Mouse (Mus musculus) megakaryocyte, embryonic 14.5 days (primary cell): ENCODE data around the gene Ifna9. TPM values are rescaled to one million over a fixed set of nuclear protein-coding genes. Genes with fewer than 3 reads are reported as not detected.

Experiments used
- H3K27me3 ChIP-seq: replicated peaks from 2 replicates; pipeline ENCODE3; 2012; ENCODE audit warnings: inconsistent platforms
- H3K36me3 ChIP-seq: replicated peaks from 2 replicates; pipeline ENCODE3; 2012; ENCODE audit warnings: low read length, inconsistent platforms, mixed read lengths
- H3K4me1 ChIP-seq: 2 replicates; pipeline ENCODE4 v1.6.1; 2012; ENCODE audit warnings: inconsistent platforms
- H3K4me3 ChIP-seq: replicated peaks from 2 replicates; pipeline ENCODE3; 2012; ENCODE audit warnings: moderate library complexity, mild to moderate bottlenecking, inconsistent platforms
- H3K9me3 ChIP-seq: 2 replicates; pipeline ENCODE4 v1.6.1; 2012; ENCODE audit warnings: inconsistent platforms
- FLI1 ChIP-seq: IDR thresholded peaks from 2 replicates; pipeline ENCODE4 v1.6.1; 2012; ENCODE audit warnings: low read length, inconsistent platforms, mixed read lengths
- GATA1 ChIP-seq: IDR thresholded peaks from 3 replicates; pipeline ENCODE4 v1.6.1; 2012; ENCODE audit warnings: mixed read lengths, low read length, inconsistent platforms, borderline replicate concordance
- polyA plus RNA-seq: library from polyadenylated mRNA; stranded (reverse); fragments of >175 nt; gene quantifications from 2 replicates; pipeline ENCODE4 v1.2.3, GENCODE M21; 2012; ENCODE audit warnings: low replicate concordance; ENCODE audit not compliant: insufficient read depth

Ifna9 gene
- polyA plus RNA-seq, 1 experiment: not detected

DNA sequence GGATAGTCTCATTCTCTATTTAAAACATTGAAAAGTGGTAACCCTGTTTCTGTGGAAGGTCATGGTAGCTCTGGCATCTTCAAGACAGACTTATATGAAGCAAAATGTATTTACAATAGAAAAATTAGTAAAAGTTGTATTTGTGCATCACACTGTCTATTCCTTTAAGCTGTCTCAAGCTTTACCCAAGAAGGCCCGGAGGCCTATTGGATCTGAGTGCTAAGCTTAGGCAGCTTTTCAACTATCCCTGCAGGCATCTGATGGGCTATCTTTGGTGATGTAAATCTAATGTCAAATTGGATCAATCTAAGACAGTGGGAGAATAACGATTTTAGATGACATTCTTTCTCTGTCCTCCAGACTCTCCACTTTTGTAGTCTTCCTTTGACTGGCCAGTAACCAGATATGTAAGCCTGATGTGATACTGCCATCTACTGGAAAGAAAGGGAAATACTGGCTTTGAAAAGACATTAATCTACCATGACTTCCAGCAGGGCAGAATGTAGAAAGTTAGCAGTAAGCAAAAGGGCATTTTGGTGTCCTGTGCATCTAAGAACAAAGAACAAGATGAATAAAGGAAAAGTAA is 48.4 kb downstream of the Ifna9 start:
- H3K4me3 ChIP-seq: no peak overlapping the region
- H3K4me1 ChIP-seq: peaks cover 19% of the 10 kb centered on the region
- TF ChIP-seq FLI1 (no peak), GATA1 (no peak)
- H3K36me3 ChIP-seq: no peaks in the 10 kb centered on the region
- peaks cover 3% of the 10 kb centered on the region for H3K27me3 ChIP-seq
- H3K9me3 ChIP-seq: no peaks in the 10 kb centered on the region

Other genes with a start within 250 kb of the Ifna9 start
- gene Hacd4, start 153.5 kb downstream of the Ifna9 start, polyA plus RNA-seq: 0.48 and 5.1 TPM in 2 replicates
- gene Ifnb1, start 69.6 kb downstream of the Ifna9 start, polyA plus RNA-seq: not detected in 2 replicates
- not detected in 2 replicates for gene Ifna15, start 34.1 kb downstream of the Ifna9 start, polyA plus RNA-seq
- gene Ifna14, start 20.6 kb downstream of the Ifna9 start, polyA plus RNA-seq: not detected in 2 replicates
- gene Ifna12, start 11.0 kb upstream of the Ifna9 start, polyA plus RNA-seq: not detected in 2 replicates
- not detected in 2 replicates for gene C87499, start 42.0 kb upstream of the Ifna9 start, polyA plus RNA-seq
- not detected in 2 replicates for gene Ifna13, start 52.1 kb upstream of the Ifna9 start, polyA plus RNA-seq
- not detected in 2 replicates for gene Ifna16, start 84.5 kb upstream of the Ifna9 start, polyA plus RNA-seq
- gene Ifna2, start 91.5 kb upstream of the Ifna9 start, polyA plus RNA-seq: not detected in 2 replicates
- gene Ifnab, start 99.0 kb upstream of the Ifna9 start, polyA plus RNA-seq: not detected in 2 replicates
- gene Gm26566, start 129.4 kb upstream of the Ifna9 start, polyA plus RNA-seq: 0.27 TPM in 1 of 2 replicates, not detected in the other
- 1.4 and 2.6 TPM in 2 replicates for gene Klhl9, start 130.1 kb upstream of the Ifna9 start, polyA plus RNA-seq
- not detected in 2 replicates for gene Gm13271, start 162.5 kb upstream of the Ifna9 start, polyA plus RNA-seq
- gene Gm13283, start 167.7 kb upstream of the Ifna9 start, polyA plus RNA-seq: not detected in 2 replicates
- gene Gm13290, start 181.4 kb upstream of the Ifna9 start, polyA plus RNA-seq: not detected in 2 replicates
- not detected in 2 replicates for gene Gm13289, start 184.5 kb upstream of the Ifna9 start, polyA plus RNA-seq
- not detected in 2 replicates for gene Gm13272, start 187.5 kb upstream of the Ifna9 start, polyA plus RNA-seq
- not detected in 2 replicates for gene Ifnz, start 189.7 kb upstream of the Ifna9 start, polyA plus RNA-seq
- not detected in 2 replicates for gene Gm13276, start 193.3 kb upstream of the Ifna9 start, polyA plus RNA-seq
- gene Gm13277, start 196.2 kb upstream of the Ifna9 start, polyA plus RNA-seq: not detected in 2 replicates
- not detected in 2 replicates for gene Gm13278, start 199.2 kb upstream of the Ifna9 start, polyA plus RNA-seq
- gene Gm13275, start 202.1 kb upstream of the Ifna9 start, polyA plus RNA-seq: 0.64 TPM in 1 of 2 replicates, not detected in the other
- not detected in 2 replicates for gene Gm13279, start 205.0 kb upstream of the Ifna9 start, polyA plus RNA-seq
- gene Gm13285, start 207.3 kb upstream of the Ifna9 start, polyA plus RNA-seq: not detected in 2 replicates
- gene Gm13287, start 210.9 kb upstream of the Ifna9 start, polyA plus RNA-seq: 0.64 TPM in 1 of 2 replicates, not detected in the other
- not detected in 2 replicates for gene Gm13288, start 213.1 kb upstream of the Ifna9 start, polyA plus RNA-seq
- gene Ifna7, start 223.8 kb upstream of the Ifna9 start, polyA plus RNA-seq: not detected in 2 replicates
- gene Ifna11, start 227.6 kb upstream of the Ifna9 start, polyA plus RNA-seq: not detected in 2 replicates
- gene Ifna6, start 235.0 kb upstream of the Ifna9 start, polyA plus RNA-seq: not detected in 2 replicates
- not detected in 2 replicates for gene Ifna5, start 243.1 kb upstream of the Ifna9 start, polyA plus RNA-seq
- gene Ifna4, start 249.5 kb upstream of the Ifna9 start, polyA plus RNA-seq: not detected in 2 replicates